Mouse (Mus musculus): ENCODE measurements around the gene Zfp768. TPM values are rescaled to one million over a fixed set of nuclear protein-coding genes. Genes with fewer than 3 reads are reported as not detected.

The Zfp768 gene
- 33.5 and 37.3 TPM in 2 replicates for polyA plus RNA-seq (2012; rRNA removed)

GRCm38 (mm10) chr7:127345512-127346325, at the start of gene Zfp768:
Gene Zfp768, minus strand, starts transcription at chr7:127345589.

DNA sequence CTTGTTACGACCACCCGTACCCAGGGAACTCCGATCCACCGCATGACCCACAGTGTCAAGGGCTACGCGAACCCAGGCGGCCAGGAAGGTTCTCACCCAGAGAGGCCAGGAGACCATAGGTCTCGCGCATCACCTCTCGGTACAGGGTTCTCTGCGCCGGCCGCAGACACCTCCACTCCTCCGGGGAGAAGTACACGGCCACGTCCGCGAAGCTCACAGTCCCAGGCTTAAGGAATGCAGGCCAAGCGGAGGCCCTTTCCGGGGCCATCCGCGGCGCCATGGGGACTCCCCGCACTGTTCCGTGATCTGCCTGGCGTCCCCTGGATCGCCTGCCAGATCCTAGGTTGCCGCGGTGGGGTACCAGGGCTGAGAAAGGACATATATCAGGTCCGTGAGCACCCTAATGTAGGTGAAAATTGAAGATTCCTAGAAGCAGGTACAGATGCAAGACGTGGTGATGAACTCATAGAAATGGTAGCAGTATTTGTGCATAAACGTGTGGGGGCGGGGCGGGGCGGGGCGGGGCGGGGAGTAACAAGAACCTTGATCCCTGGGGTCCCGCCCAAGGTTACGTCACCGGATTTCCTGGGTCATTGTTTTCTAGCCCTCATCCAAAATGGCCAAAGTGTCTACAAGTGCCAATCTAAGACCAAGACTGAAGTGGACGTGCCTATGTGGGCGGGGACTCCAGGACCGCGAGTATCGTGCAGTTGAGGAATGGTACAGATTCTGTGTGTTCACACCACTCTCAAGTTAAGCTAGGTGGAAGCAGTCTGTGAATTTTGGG, 48.0 kb upstream of the Zfp768 start, which contains the start of gene E430018J23Rik:
TSS of gene E430018J23Rik (minus strand) at position 473 of the 787 bp plus-strand sequence.

DNA sequence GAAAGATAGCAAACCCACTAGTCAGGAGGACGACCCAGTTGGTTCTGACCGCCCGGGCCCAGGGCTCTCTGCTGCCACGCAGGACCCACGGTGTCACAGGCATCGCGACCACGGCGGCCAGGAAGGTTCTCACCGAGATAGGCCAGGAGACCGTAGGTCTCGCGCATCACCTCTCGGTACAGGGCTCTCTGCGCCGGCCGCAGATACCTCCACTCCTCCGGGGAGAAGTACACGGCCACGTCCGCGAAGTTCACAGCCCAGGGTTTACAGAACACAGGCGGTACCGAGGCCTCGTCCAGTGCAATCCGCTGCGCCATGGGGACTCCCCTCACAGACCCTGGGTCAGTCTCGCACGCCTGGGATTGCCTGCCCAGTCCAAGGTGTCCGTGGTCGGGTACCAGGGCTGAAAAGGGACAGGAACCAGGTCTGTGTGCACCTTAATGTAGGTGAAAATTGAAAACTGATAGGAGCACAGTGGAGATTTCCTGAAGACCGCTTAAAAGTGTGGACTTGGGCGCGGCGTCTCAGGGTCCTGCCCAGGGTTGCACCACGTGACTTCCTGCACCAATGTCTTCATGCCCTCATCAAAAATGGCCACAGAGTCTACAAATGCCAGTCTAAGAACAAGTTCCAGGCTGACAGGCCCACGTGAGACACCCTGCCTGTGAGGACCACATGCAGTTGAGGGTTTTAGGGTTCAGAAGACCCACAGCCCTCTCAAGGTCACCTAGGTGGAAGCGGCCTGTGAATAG, 41.4 kb upstream of the Zfp768 start, which contains the start of gene 9130019O22Rik:
TSS of gene 9130019O22Rik (minus strand) at position 526 of the 752 bp plus-strand sequence.

DNA sequence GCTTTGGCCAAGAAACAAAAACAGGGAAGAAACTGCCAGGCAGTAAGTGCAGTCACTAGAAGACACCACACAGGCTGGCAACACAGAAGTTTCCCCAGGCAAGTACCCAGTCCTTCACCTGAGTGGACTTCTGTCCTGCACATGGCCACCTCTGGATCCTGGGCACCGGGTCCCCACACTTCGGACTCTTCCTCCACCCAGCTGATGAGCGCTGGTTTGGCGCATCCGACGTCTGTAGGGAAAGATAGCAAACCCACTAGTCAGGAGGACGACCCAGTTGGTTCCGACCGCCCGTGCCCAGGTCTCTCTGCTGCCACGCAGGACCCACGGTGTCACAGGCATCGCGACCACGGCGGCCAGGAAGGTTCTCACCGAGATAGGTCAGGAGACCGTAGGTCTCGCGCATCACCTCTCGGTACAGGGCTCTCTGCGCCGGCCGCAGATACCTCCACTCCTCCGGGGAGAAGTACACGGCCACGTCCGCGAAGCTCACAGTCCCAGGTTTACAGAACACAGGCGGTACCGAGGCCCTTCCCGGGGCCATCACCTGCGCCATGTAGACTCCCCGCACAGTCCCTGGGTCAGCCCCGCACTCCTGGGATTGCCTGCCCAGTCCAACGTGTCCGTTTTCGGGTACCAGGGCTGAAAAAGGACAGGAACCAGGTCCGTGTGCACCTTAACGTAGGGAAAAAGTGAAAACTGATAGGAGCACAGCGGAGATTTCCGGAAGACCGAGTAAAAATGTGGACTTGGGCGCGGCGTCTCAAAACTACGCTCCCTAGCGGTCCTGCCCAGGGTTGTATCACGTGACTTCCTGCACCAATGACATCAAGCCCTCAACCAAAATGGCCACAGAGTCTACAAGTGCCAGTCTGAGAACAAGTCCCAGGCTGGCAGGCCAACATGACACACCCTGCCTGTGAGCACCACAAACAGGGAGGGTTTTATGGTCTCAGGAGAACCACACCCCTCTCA, 30.2 kb upstream of the Zfp768 start, which contains the start of gene Zfp747:
TSS of gene Zfp747 (minus strand) at position 780 of the 975 bp plus-strand sequence.

DNA sequence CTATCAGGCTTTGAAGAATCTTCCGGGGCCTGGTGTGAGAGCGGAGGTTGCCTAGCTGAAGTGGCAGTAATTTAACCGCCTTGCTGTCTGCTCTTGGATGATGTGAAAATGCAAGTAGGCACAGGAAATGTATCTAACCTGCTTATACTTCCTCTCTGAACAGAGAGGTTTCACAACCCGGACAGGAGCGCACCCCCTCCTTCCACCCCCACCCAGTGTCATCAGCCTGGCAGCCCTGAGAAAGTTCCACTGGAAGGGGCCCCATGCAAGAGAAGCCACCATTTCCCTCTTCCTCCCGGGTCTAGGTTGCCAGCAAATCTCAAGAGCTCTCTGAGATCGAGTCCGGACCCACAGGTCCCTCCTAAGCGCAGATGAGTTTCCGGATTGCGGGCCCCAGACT, 49.3 kb downstream of the Zfp768 start, which contains the start of gene Itgal:
TSS of gene Itgal (plus strand) at position 163 of the 400 bp plus-strand sequence.

Other genes starting within 250 kb of the Zfp768 start
- 4.3 and 7.2 TPM in 2 replicates for gene Qprt, start 223.4 kb downstream of the Zfp768 start, polyA plus RNA-seq (2012; rRNA removed)
- 0.93 and 1.4 TPM in 2 replicates for gene Spn, start 207.8 kb downstream of the Zfp768 start, polyA plus RNA-seq (2012; rRNA removed)
- 152 and 184 TPM in 2 replicates for gene Cd2bp2, start 149.5 kb downstream of the Zfp768 start, polyA plus RNA-seq (2012; rRNA removed)
- 50.6 and 52.5 TPM in 2 replicates for gene Tbc1d10b, start 137.1 kb downstream of the Zfp768 start, polyA plus RNA-seq (2012; rRNA removed)
- gene Mylpf, start 136.7 kb downstream of the Zfp768 start, polyA plus RNA-seq (2012; rRNA removed) = 12.1 and 97.1 TPM in 2 replicates
- gene Zfp553, start 112.5 kb downstream of the Zfp768 start, polyA plus RNA-seq (2012; rRNA removed) = 33.8 and 38.9 TPM in 2 replicates
- gene Sept1, start 112.5 kb downstream of the Zfp768 start, polyA plus RNA-seq (2012; rRNA removed) = 35.5 and 61.6 TPM in 2 replicates
- 66.0 and 76.1 TPM in 2 replicates for gene Zfp771, start 101.3 kb downstream of the Zfp768 start, polyA plus RNA-seq (2012; rRNA removed)
- 125 and 147 TPM in 2 replicates for gene Dctpp1, start 84.9 kb downstream of the Zfp768 start, polyA plus RNA-seq (2012; rRNA removed)
- gene Sephs2, start 71.5 kb downstream of the Zfp768 start, polyA plus RNA-seq (2012; rRNA removed) = 31.3 and 38.0 TPM in 2 replicates
- 1.0 and 1.4 TPM in 2 replicates for gene Itgal, start 49.3 kb downstream of the Zfp768 start, polyA plus RNA-seq (2012; rRNA removed)
- gene Zfp747, start 30.5 kb upstream of the Zfp768 start, polyA plus RNA-seq (2012; rRNA removed) = 7.2 and 7.9 TPM in 2 replicates
- gene 9130019O22Rik, start 41.6 kb upstream of the Zfp768 start, polyA plus RNA-seq (2012; rRNA removed) = 2.7 and 3.5 TPM in 2 replicates
- gene E430018J23Rik, start 48.0 kb upstream of the Zfp768 start, polyA plus RNA-seq (2012; rRNA removed) = 5.4 and 7.4 TPM in 2 replicates
- gene Zfp764, start 61.2 kb upstream of the Zfp768 start, polyA plus RNA-seq (2012; rRNA removed) = 4.3 and 5.6 TPM in 2 replicates
- 18.0 and 18.7 TPM in 2 replicates for gene Zfp688, start 76.5 kb upstream of the Zfp768 start, polyA plus RNA-seq (2012; rRNA removed)
- 10.8 and 12.9 TPM in 2 replicates for gene Zfp689, start 103.6 kb upstream of the Zfp768 start, polyA plus RNA-seq (2012; rRNA removed)
- 68.6 and 71.9 TPM in 2 replicates for gene Prr14, start 114.0 kb upstream of the Zfp768 start, polyA plus RNA-seq (2012; rRNA removed)
- gene Fbrs, start 133.6 kb upstream of the Zfp768 start, polyA plus RNA-seq (2012; rRNA removed) = 31.3 and 33.7 TPM in 2 replicates
- 27.1 and 30.8 TPM in 2 replicates for gene Srcap, start 166.4 kb upstream of the Zfp768 start, polyA plus RNA-seq (2012; rRNA removed)
- gene Gm42715, start 174.0 kb upstream of the Zfp768 start, polyA plus RNA-seq (2012; rRNA removed) = 28.0 and 80.1 TPM in 2 replicates
- gene Tmem265, start 215.8 kb upstream of the Zfp768 start, polyA plus RNA-seq (2012; rRNA removed) = 0.14 TPM in 1 of 2 replicates, not detected in the other
- gene Phkg2, start 227.8 kb upstream of the Zfp768 start, polyA plus RNA-seq (2012; rRNA removed) = 79.1 and 101 TPM in 2 replicates
- gene Ccdc189, start 243.0 kb upstream of the Zfp768 start, polyA plus RNA-seq (2012; rRNA removed) = 13.9 and 14.3 TPM in 2 replicates
- gene Rnf40, start 243.2 kb upstream of the Zfp768 start, polyA plus RNA-seq (2012; rRNA removed) = 53.8 and 65.4 TPM in 2 replicates